Mouse (Mus musculus): ENCODE data around the gene Entpd7. TPM values are rescaled to one million over a fixed set of nuclear protein-coding genes. Genes with fewer than 3 reads are reported as not detected.

Entpd7 gene
- polyA plus RNA-seq, 1 experiment from 2014 or later = 12.7 TPM

DNA sequence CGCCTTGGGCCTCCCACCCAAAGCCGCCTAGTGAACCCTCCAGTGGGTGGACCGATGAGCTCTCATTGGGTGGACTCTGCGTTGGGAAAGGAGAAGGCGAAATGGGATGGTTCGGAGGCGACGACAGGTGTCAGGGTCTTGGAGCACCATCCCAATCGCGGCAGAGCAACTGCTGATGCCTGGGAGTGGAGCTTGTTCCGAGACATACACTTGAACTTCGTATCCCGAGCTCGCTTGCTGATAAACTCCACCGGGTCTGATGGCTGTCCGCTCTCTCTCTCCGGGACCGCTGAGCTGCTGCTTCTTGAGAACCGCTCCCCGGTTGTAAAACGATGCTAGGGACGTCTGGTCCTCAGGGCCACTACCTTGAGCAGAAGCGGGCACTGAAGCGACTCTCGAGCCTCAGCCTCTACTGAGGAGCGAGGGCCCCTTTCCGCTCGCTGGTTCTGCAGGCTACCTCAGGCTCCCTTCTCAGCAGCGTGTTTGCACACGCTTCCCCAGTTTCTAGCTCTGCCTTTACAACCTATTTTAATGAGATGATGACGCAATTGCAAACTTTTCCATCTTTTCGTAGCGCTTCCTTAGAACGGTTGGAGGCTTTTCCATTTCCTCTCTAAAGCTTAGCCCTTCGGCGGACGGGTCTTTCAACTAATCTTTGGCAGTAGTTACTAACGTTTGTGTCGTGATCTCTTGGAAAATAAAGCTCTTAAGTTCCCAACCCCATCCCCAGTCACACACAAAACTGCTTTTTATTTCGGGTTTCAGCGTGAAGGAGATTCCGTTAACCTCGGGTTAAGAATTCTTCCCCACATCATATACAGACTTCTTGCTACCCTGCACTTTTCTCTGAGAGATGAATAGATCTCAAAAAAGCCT lies 13.7 kb upstream of the Entpd7 start:
- no peaks in the 10 kb centered on the region for H3K9me3 ChIP-seq
- peak overlapping the region; percentile 59 for H3K9ac ChIP-seq
- peak overlapping the region; percentile 99 for H3K27ac ChIP-seq
- H3K4me3 ChIP-seq = peak overlapping the region; percentile 93
- H3K36me3 ChIP-seq = no peaks in the 10 kb centered on the region
- H3K4me1 ChIP-seq = peaks cover 23% of the 10 kb centered on the region
- WGBS = 1% methylated on average over 43 of the region's 43 CpGs
- ATAC-seq (ENCODE audit: borderline replicate concordance, extremely low read depth, low FRiP score, low TSS enrichment) = no peak
- H3K27me3 ChIP-seq = no peaks in the 10 kb centered on the region
- peak overlapping the region; percentile 92 for H3K4me2 ChIP-seq

DNA sequence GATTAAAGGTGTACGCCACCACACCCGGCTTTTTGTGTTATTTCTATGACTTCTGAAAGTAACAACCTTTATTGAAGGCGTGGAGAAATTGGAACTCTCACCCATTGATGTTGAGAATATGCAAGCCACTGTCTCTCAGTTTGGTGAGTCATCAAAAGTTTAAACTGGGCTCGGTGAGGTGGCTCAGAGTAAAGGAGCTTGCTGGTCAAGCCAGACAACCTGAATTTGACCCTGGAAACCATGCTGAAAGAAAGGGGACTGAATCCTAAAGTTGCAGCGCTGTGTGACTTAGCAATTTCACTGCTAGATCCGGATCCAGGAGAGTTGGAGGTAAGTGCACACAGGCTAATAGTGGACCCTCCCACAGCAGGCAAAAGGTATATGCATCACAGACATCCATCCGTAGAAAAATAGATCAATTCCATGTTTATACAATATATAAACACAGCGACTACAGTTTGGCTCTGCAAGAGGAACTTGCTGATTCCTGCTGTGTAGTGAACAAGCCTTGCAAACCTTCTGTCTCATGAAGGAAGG lies 10.9 kb upstream of the Entpd7 start:
- Histone ChIP-seq H3K4me1 (peaks cover 11% of the 10 kb centered on the region), H3K27me3 (no peaks in the 10 kb centered on the region), H3K27ac (no peak overlapping the region), H3K9me3 (no peaks in the 10 kb centered on the region), H3K9ac (no peak overlapping the region), H3K36me3 (no peaks in the 10 kb centered on the region), H3K4me2 (no peak overlapping the region), H3K4me3 (no peak overlapping the region)
- 59% methylated on average over 8 of the region's 8 CpGs for WGBS
- ATAC-seq (ENCODE audit: borderline replicate concordance, extremely low read depth, low FRiP score, low TSS enrichment) = no peak

GRCm38 (mm10) chr19:43679474-43679981 lies 9.9 kb upstream of the Entpd7 start:
- Histone ChIP-seq H3K9me3 (no peaks in the 10 kb centered on the region), H3K27me3 (no peaks in the 10 kb centered on the region), H3K9ac (no peak overlapping the region), H3K4me3 (no peak overlapping the region), H3K4me1 (0 out of 2 replicates have a peak, but pooled peaks cover 10% of the 10 kb centered on the region), H3K27ac (no peak overlapping the region), H3K36me3 (no peaks in the 10 kb centered on the region), H3K4me2 (no peak overlapping the region)
- ATAC-seq (ENCODE audit: borderline replicate concordance, extremely low read depth, low FRiP score, low TSS enrichment) = no peak
- 68% methylated on average over 10 of the region's 10 CpGs for WGBS

- H3K4me1 ChIP-seq = 0 out of 2 replicates have a peak, but pooled peaks cover 1% of the 10 kb centered on the region
- no peaks in the 10 kb centered on the region for H3K36me3 ChIP-seq
- H3K4me3 ChIP-seq = no peak overlapping the region
- no peaks in the 10 kb centered on the region for H3K9me3 ChIP-seq
- WGBS = 77% methylated on average over 4 of the region's 4 CpGs
- H3K27ac ChIP-seq = no peak overlapping the region
- ATAC-seq (ENCODE audit: borderline replicate concordance, extremely low read depth, low FRiP score, low TSS enrichment) = no peak
- H3K27me3 ChIP-seq = no peaks in the 10 kb centered on the region
- H3K4me2 ChIP-seq = no peak overlapping the region
- no peak overlapping the region for H3K9ac ChIP-seq
These were observed 7.9 kb upstream of the Entpd7 start for GRCm38 (mm10) chr19:43681541-43681940.

GRCm38 (mm10) chr19:43692815-43693214 lies 3.3 kb downstream of the Entpd7 start:
- Histone ChIP-seq H3K4me3 (no peak overlapping the region), H3K36me3 (no peaks in the 10 kb centered on the region), H3K27me3 (no peaks in the 10 kb centered on the region), H3K4me1 (no peaks in the 10 kb centered on the region), H3K27ac (no peak overlapping the region), H3K9ac (no peak overlapping the region), H3K4me2 (no peak overlapping the region), H3K9me3 (no peaks in the 10 kb centered on the region)
- 88% methylated on average over 14 of the region's 14 CpGs for WGBS
- ATAC-seq (ENCODE audit: borderline replicate concordance, extremely low read depth, low FRiP score, low TSS enrichment) = no peak

- Histone ChIP-seq H3K9me3 (no peaks in the 10 kb centered on the region), H3K27me3 (no peaks in the 10 kb centered on the region), H3K27ac (no peak overlapping the region), H3K4me3 (no peak overlapping the region), H3K36me3 (peaks cover 7% of the 10 kb centered on the region), H3K9ac (no peak overlapping the region), H3K4me2 (no peak overlapping the region), H3K4me1 (no peaks in the 10 kb centered on the region)
- 58% methylated on average over 10 of the region's 10 CpGs for WGBS
- ATAC-seq (ENCODE audit: borderline replicate concordance, extremely low read depth, low FRiP score, low TSS enrichment) = no peak
These were observed 6.1 kb downstream of the Entpd7 start for GRCm38 (mm10) chr19:43695514-43695964.

- no peak for ATAC-seq (ENCODE audit: borderline replicate concordance, extremely low read depth, low FRiP score, low TSS enrichment)
- no peaks in the 10 kb centered on the region for H3K9me3 ChIP-seq
- no peaks in the 10 kb centered on the region for H3K27me3 ChIP-seq
- no peak overlapping the region for H3K9ac ChIP-seq
- no peak overlapping the region for H3K27ac ChIP-seq
- 94% methylated on average over 5 of the region's 5 CpGs for WGBS
- H3K4me3 ChIP-seq = no peak overlapping the region
- H3K4me1 ChIP-seq = no peaks in the 10 kb centered on the region
- H3K36me3 ChIP-seq = peaks cover 13% of the 10 kb centered on the region
- no peak overlapping the region for H3K4me2 ChIP-seq
These were observed 8.3 kb downstream of the Entpd7 start for GRCm38 (mm10) chr19:43697666-43698370.

GRCm38 (mm10) chr19:43699021-43699762 lies 9.7 kb downstream of the Entpd7 start:
- 63% methylated on average over 11 of the region's 11 CpGs for WGBS
- ATAC-seq (ENCODE audit: borderline replicate concordance, extremely low read depth, low FRiP score, low TSS enrichment) = no peak
- H3K4me3 ChIP-seq = no peak overlapping the region

GRCm38 (mm10) chr19:43699763-43700155 lies 10.3 kb downstream of the Entpd7 start:
- Histone ChIP-seq H3K4me2 (no peak overlapping the region), H3K4me3 (no peak overlapping the region), H3K27me3 (no peaks in the 10 kb centered on the region), H3K9ac (no peak overlapping the region), H3K4me1 (no peaks in the 10 kb centered on the region), H3K36me3 (peaks cover 18% of the 10 kb centered on the region), H3K9me3 (no peaks in the 10 kb centered on the region), H3K27ac (no peak overlapping the region)
- ATAC-seq (ENCODE audit: borderline replicate concordance, extremely low read depth, low FRiP score, low TSS enrichment) = no peak
- 77% methylated on average over 6 of the region's 6 CpGs for WGBS

More at GRCm38 (mm10) chr19:43699021-43699762, 9.7 kb downstream of the Entpd7 start:
- H3K4me2 ChIP-seq = no peak overlapping the region
- H3K36me3 ChIP-seq = peaks cover 17% of the 10 kb centered on the region
- no peak overlapping the region for H3K9ac ChIP-seq
- no peak overlapping the region for H3K27ac ChIP-seq
- no peaks in the 10 kb centered on the region for H3K4me1 ChIP-seq
- no peaks in the 10 kb centered on the region for H3K27me3 ChIP-seq
- no peaks in the 10 kb centered on the region for H3K9me3 ChIP-seq

DNA sequence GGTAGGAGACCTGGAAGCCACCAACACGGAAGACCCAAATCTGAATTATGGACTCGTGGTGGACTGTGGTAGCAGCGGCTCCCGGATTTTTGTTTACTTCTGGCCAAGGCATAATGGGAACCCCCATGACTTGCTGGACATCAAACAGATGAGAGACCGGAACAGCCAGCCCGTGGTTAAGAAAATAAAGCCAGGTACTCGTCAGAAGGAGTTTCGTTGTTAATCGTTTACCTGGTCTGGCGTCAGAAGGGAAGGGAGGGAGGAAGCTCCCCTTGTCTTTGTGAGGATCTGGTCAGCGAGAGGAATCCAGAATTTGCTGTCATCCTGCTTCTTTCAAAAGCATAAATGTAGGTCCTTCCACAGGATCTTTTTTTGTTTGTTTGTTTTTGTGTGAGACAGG lies 14.7 kb downstream of the Entpd7 start:
- WGBS = 69% methylated on average over 11 of the region's 11 CpGs
- no peaks in the 10 kb centered on the region for H3K9me3 ChIP-seq
- no peaks in the 10 kb centered on the region for H3K27me3 ChIP-seq
- no peak for ATAC-seq (ENCODE audit: borderline replicate concordance, extremely low read depth, low FRiP score, low TSS enrichment)
- no peak overlapping the region for H3K9ac ChIP-seq
- no peak overlapping the region for H3K27ac ChIP-seq
- H3K4me1 ChIP-seq = no peaks in the 10 kb centered on the region
- H3K4me2 ChIP-seq = no peak overlapping the region
- H3K4me3 ChIP-seq = no peak overlapping the region
- H3K36me3 ChIP-seq = peaks cover 41% of the 10 kb centered on the region

DNA sequence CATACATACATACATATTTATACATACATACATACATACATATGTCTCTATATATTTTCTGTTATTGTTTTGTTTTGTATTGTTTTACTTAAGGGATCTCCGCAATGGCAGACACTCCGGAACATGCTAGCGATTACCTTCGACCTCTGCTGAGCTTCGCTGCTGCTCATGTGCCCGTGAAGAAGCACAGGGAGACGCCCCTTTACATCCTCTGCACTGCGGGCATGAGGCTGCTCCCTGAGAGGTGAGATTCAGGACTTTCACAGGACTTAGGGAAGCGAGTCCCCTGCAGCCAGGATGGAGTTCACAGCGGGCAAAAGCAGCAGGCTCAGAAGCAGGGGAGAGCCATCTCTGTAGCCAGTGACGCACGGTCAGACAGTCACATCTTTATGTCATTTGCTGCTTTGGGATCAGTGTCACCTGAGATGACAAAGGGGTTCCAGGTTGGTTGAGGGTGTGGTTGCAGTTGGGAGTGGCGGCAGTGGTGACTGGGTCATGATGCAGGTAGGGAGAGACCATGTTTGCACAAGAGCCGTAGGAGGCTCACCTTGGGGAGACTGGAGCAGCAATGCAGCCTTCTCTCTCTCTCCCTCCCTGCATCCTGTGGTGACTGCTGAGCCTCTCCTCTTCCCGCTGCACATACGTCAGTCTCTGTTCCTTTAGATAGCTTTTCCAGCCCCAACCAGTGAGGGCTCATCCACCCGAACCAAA lies 15.5 kb downstream of the Entpd7 start:
- Histone ChIP-seq H3K4me1 (no peaks in the 10 kb centered on the region), H3K36me3 (peaks cover 38% of the 10 kb centered on the region), H3K4me2 (no peak overlapping the region), H3K27ac (no peak overlapping the region), H3K27me3 (no peaks in the 10 kb centered on the region), H3K9me3 (no peaks in the 10 kb centered on the region), H3K4me3 (no peak overlapping the region), H3K9ac (no peak overlapping the region)
- no peak for ATAC-seq (ENCODE audit: borderline replicate concordance, extremely low read depth, low FRiP score, low TSS enrichment)
- 84% methylated on average over 17 of the region's 17 CpGs for WGBS
